Mouse (Mus musculus): Measurements from ENCODE around the gene Usp38.
"Not testable (repeated sequence)": the region's sequence is repeated elsewhere in the genome, so short reads cannot be mapped to it uniquely, and the experiment has no call there.

The Usp38 gene

GRCm38 (mm10) chr8:81014789-81015699 lies at the start of gene Usp38:
TSS of gene Usp38 (minus strand) at chr8:81014928.
- DNase-seq (ENCODE audit: low spot score in 2 of 2), result peak; percentile 99 to 100

- no peak for DNase-seq (ENCODE audit: low spot score in 2 of 2)
Observed at GRCm38 (mm10) chr8:81062566-81062965, 47.8 kb upstream of the Usp38 start.

GRCm38 (mm10) chr8:81061950-81062349 lies 47.2 kb upstream of the Usp38 start:
- no peak for DNase-seq (ENCODE audit: low spot score in 2 of 2)

GRCm38 (mm10) chr8:81044201-81044600 lies 29.5 kb upstream of the Usp38 start:
- no peak for DNase-seq (ENCODE audit: low spot score in 2 of 2)

GRCm38 (mm10) chr8:81027991-81028390 lies 13.3 kb upstream of the Usp38 start:
- no peak for DNase-seq (ENCODE audit: low spot score in 2 of 2)

GRCm38 (mm10) chr8:81017548-81017947 lies 2.8 kb upstream of the Usp38 start:
- DNase-seq (ENCODE audit: low spot score in 2 of 2), result not testable (repeated sequence)

GRCm38 (mm10) chr8:81013811-81014530 lies 757 bp downstream of the Usp38 start:
- peak; percentile 21 to 61 for DNase-seq (ENCODE audit: low spot score in 2 of 2)

GRCm38 (mm10) chr8:81012699-81013098 lies 2.0 kb downstream of the Usp38 start:
- DNase-seq (ENCODE audit: low spot score in 2 of 2), result no peak

GRCm38 (mm10) chr8:81012031-81012560 lies 2.6 kb downstream of the Usp38 start:
- no peak for DNase-seq (ENCODE audit: low spot score in 2 of 2)

GRCm38 (mm10) chr8:81010386-81010785 lies 4.3 kb downstream of the Usp38 start:
- DNase-seq (ENCODE audit: low spot score in 2 of 2), result no peak

GRCm38 (mm10) chr8:81005114-81005513 lies 9.6 kb downstream of the Usp38 start:
- DNase-seq (ENCODE audit: low spot score in 2 of 2), result no peak

GRCm38 (mm10) chr8:80996632-80997031 lies 18.1 kb downstream of the Usp38 start:
- no peak for DNase-seq (ENCODE audit: low spot score in 2 of 2)

GRCm38 (mm10) chr8:80991937-80992336 lies 22.8 kb downstream of the Usp38 start:
- DNase-seq (ENCODE audit: low spot score in 2 of 2), result no peak

- no peak for DNase-seq (ENCODE audit: low spot score in 2 of 2)
Observed at GRCm38 (mm10) chr8:80982829-80983228, 31.9 kb downstream of the Usp38 start.

GRCm38 (mm10) chr8:80981696-80982095 lies 33.0 kb downstream of the Usp38 start:
- DNase-seq (ENCODE audit: low spot score in 2 of 2), result no peak

- no peak for DNase-seq (ENCODE audit: low spot score in 2 of 2)
Observed at GRCm38 (mm10) chr8:80980063-80980462, 34.7 kb downstream of the Usp38 start.

GRCm38 (mm10) chr8:80977231-80977630 lies 37.5 kb downstream of the Usp38 start:
- DNase-seq (ENCODE audit: low spot score in 2 of 2), result no peak

- DNase-seq (ENCODE audit: low spot score in 2 of 2), result no peak
Observed at GRCm38 (mm10) chr8:80971150-80971549, 43.6 kb downstream of the Usp38 start.

GRCm38 (mm10) chr8:80970000-80970685 lies 44.6 kb downstream of the Usp38 start:
- DNase-seq (ENCODE audit: low spot score in 2 of 2), result no peak

- DNase-seq (ENCODE audit: low spot score in 2 of 2), result no peak
Observed at GRCm38 (mm10) chr8:80969423-80969822, 45.3 kb downstream of the Usp38 start.

- no peak for DNase-seq (ENCODE audit: low spot score in 2 of 2)
Observed at GRCm38 (mm10) chr8:80963095-80963494, 51.6 kb downstream of the Usp38 start.

GRCm38 (mm10) chr8:80962592-80962983 lies 52.1 kb downstream of the Usp38 start:
- DNase-seq (ENCODE audit: low spot score in 2 of 2), result no peak

Data from urinary bladder, postnatal 4 days (tissue).